Mouse (Mus musculus) embryonic fibroblast, embryonic 13.5 days (primary cell): ENCODE measurements at regions not wholly inside any gene's neighbourhood (a gene's known extent, or its start where the extent isn't known, plus 50 kb on each side); places are given as distances from the start of the nearest gene placed in this dataset.

Experiments
- CTCF ChIP-seq: IDR thresholded peaks from 2 replicates; pipeline ENCODE4 v1.5.1; 2011; ENCODE audit warnings: mild to moderate bottlenecking, control low read depth, low read length, moderate library complexity, borderline replicate concordance; ENCODE audit not compliant: insufficient read depth
- POLR2A ChIP-seq: IDR thresholded peaks from 2 replicates; pipeline ENCODE4 v1.6.1; 2011; ENCODE audit warnings: low read depth, mild to moderate bottlenecking, control low read depth, low read length, moderate library complexity

DNA sequence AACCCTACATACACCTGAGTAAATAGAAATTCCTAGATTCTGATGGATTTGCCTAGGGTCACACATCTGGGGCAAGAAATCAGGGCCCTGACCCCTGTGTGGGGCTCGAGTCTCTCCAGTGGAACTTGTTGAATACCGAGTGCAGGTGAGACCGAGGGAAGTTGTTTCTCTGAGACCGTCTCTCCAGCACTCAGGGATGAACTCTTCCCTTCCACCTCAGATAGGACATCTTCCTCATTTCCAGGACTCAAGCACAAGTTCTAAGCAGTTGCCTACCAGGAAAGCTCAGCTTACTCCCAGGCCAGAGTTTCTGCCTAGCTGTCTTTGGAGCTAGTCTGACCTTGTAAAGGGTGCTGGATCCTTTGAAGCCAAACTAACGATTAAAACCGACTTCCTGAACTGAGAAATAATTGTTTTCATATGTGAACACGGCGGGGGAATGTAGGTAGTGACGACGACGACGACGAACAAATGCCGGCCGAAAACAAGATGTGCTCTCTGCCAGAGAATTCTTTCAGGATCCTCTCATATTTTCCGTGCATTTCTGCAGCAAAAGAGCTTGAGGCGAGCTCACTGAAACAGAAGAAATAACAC, 207.3 kb upstream of the Klf3 start:
- TF ChIP-seq CTCF (no peak), POLR2A (no peak)
